Mouse (Mus musculus) liver, embryonic 14.5 days (tissue): ENCODE measurements at regions not wholly inside any gene's neighbourhood (a gene's known extent, or its start where the extent isn't known, plus 50 kb on each side); places are given as distances from the start of the nearest gene placed in this dataset.

Source experiments
- CTCF ChIP-seq: IDR thresholded peaks from 2 replicates; pipeline ENCODE4 v1.5.1; 2016; ENCODE audit warnings: antibody characterized with exemption, low read depth, control low read depth
- EP300 ChIP-seq: IDR thresholded peaks from 2 replicates; pipeline ENCODE4 v1.6.1; 2016; ENCODE audit warnings: antibody characterized with exemption, low read depth

DNA sequence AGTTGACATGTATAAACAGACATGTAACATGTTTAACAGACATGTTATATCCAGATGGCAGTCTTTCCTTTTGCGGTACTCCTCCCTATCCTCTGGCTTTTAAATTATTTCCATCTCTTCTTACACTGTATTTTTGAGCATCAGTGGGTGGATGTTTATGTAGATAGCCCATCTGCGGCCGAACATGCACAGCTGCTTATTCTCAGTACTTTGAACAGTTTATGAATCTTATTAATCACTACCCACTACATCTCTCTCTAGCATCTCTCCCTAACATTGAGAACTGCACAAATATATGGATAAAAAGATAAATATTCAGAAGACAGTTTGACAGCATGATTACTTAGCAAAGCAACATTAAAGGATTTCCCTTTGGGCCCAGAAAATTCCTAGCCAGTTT, 212.8 kb upstream of the Dnajc24 start:
- TF ChIP-seq CTCF, result no peak
- TF ChIP-seq EP300, result no peak
